Mouse (Mus musculus): ENCODE data around the gene Clock.

Clock gene

GRCm38 (mm10) chr5:76250948-76251347 is 53.6 kb downstream of the Clock start:
- no peak for DNase-seq

DNA sequence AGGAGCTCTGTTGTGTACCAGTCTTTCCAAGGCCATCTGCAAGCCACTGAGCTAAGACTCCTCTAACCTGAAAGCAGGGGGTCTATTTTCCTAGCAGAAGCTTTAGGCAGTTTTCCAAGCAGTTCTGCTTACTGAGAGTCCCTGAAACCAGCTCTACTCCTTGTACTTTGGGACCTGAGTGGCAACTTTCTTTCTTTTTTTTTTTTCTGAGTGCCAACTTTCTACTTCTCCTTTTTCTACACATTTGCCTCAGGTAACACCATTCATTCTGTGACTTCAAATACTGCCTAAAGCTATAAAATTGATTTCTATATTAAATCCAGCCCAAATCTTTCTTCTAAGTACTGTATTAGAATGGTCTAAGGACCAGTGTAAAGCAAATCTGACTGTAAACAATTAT is 58.1 kb downstream of the Clock start:
- no peak for DNase-seq

- no peak for DNase-seq
Observed at GRCm38 (mm10) chr5:76245419-76245818, 59.2 kb downstream of the Clock start.

DNA sequence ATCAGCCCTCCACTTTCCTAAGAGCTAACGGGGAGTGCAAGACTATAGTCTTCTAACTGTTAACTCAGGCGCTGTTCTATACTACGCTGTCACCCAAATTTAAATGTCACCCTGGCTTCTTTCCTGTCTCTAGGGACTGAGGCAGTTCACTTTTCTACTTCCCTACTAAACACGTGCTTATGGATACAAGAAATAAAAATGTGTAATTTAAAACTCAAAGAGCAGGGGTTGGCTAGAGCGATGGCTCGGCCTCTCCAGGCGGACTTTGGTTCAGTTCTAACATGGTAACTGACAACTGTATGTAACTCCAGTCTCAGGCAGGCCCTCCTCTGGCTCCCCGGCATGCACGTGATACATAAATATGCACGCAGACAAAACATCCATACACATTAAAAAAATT is 60.2 kb downstream of the Clock start:
- no peak for DNase-seq

DNA sequence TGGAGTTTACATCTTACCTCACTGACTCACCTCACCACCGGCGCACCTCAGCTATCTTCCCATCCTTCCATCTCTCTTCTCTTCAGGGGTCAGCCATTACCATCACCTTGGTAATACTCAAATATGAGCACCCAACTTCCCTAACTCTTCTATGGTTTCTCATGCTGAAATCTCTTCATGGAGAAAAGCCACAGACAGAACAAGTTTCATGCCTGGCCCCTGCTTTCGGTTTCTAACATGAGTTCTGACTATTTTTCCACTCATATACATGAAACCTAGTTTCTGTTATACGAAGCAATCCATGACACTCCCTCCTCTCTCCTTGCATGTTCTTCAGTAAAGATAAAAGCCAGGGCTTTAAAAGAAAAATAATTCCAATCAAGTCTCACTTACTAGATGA is 60.7 kb downstream of the Clock start:
- no peak for DNase-seq

DNA sequence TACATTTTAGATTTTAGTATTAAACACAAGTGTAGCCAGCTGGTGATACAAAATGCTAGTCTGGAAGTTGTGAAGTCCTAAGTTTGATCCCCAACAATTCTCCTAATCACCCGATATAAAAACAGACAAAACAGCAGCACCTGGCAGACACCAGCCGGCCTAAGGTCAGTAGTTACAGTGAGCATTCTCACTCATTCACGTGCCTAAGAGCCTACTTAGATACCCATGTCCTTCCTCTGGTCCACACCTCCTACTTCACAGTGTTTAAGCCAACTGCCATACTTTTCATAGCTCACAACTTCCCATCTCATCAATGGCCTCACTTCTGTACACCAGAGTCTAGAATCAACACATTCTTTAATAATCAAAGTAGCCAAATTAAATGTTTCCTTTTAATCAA is 61.3 kb downstream of the Clock start:
- DNase-seq = no peak

- DNase-seq = no peak
Observed at GRCm38 (mm10) chr5:76231171-76231855, 73.3 kb downstream of the Clock start.

DNA sequence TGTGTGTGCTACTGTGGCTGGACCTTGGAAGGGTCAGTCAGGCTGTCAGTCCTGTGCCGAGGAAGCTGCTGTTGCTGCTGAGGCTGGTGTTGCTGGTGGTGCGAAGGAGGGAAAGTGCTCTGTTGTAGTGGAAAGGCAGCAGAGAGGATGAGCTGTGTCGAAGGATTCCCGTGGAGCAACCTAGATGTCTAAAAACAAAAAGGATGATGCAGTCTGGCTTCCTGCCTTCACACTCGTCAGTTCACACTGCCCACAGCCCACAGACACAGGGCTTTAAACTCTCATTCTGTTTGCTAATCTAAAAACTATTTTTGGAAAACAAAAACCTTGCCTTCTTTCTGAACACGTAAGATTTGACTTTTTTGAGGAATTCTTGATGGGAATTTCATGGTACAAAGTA is 87.9 kb downstream of the Clock start:
- DNase-seq = no peak

- no peak for DNase-seq
Observed at GRCm38 (mm10) chr5:76208066-76208465, 96.5 kb downstream of the Clock start.

DNA sequence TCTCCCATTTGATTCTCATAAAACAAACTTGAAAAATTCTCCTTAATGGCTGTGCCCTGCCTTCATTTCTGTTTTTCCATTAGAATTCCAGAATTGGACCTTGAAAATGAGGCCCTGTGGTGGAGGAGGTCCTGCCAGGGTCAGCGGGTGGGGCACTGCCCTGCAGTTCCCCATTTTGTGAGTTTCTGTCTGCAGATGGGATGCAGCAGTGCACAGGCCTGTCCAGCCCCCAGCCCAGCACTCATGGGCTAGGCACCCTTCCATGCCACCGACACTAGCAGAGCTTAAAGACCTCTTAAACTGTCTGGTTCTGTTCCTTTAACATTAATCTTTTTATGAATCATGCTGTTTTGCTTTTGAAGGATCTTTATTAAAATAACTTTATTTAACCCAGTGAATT is 98.7 kb downstream of the Clock start:
- no peak for DNase-seq

DNA sequence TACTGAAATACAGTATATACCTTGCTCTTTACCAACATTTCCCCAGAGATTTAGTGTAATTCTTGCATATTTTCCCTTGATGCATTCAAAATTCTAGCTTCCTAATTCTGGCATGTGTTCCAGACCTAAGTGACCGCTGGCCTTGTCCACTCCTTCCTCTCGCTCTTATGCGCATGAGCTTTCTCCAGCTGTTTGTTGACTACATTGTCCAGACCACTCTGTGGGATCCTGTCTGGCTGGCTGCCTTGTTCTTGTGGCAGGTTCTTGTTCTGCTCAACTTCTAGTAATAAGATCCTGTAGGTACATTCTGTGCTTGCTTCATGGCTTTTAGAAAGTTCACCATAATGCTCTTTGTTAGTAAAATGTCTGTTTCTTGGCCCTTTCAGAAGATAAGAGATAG is 101.4 kb downstream of the Clock start:
- DNase-seq = no peak

GRCm38 (mm10) chr5:76199346-76199745 is 105.2 kb downstream of the Clock start:
- no peak for DNase-seq

- DNase-seq = no peak
Observed at GRCm38 (mm10) chr5:76194377-76194945, 110.1 kb downstream of the Clock start.

DNA sequence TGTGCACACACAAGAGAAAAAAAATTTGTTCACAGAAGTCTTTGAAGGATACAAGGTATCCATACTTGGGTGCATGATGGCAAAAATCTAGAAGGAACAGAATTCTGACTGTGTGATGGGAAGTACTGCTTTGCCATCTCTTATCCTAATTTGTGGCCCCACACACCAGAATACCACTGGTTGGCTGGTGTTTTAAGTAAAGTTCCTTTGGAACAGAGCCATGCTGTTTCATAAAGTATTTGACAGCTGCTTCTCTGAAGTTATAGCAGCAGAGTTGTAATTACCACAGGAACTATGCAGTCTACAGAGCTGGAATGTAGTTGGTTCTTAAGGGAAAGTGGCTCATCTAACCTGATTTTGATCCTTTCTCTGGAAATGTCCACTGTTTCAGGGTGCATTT is 111.5 kb downstream of the Clock start:
- DNase-seq = no peak

DNA sequence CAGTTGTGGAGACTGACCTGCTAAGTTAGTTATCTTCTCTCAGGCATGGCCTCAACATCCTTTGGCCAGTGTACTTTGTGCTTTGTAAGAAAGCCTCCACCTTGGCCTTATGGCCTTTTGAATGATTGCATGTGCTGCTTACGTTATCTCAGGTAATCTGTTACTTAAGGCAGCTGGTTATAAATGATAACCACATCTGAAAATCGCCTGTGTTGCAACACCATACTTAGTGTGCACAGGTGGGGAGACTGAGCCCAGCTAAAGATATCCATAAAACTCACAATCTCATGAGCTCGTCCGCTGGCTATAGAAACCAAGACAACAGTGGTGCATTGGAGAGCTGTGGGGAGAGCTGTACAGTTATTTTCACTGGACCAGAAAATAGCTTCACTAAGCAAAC is 114.0 kb downstream of the Clock start:
- no peak for DNase-seq

DNA sequence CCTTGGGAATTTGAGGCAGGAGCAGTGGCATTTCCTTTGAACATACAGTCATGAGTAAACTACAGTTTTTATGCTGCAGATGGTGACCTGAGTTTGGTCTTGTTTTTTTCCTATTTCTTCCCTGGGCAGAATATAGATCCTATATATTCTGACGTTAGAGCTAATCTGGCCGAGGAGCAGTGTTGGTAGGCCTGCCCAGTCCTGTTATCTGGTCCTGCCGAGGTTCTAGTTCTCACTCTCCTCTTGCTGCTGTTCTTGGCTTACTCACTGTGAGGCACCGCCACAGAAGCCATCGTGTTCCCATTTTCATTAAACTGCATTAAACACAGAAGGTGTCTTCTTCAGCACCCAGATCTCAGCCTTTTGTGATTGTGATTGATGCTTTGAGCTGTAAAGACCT is 116.7 kb downstream of the Clock start:
- no peak for DNase-seq

- DNase-seq = peak; percentile 79
Observed at GRCm38 (mm10) chr5:76184286-76185080, 120.1 kb downstream of the Clock start.

DNA sequence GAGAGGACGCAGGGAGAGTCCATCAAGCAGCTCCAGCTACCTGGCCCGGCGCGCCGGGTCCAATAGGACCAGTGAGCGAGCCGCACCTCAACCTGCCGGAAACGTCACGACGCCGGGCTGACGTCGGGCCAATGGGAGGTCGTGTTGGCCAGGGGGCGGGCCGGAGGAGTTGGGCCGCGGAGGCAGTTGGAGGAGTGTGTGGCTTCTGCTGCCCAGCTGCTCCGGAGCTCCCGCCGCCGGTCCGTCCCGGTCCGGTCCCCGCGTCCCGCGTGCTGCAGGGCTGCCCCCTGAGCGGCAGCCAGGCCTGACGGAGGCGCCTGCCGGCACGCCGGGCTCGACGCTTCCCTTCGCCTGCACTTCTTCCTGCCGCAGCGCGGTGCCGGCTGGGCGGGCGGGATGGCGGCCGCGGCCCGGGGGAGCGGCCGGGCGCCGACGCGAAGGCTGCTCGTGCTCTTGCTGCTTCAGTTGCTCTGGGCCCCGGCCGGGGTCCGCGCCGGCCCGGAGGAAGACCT is 120.8 kb downstream of the Clock start, which contains the start of gene Tmem165:
TSS of gene Tmem165 (plus strand) at position 131 of the 512 bp plus-strand sequence.
- DNase-seq = peak; percentile 94

GRCm38 (mm10) chr5:76183043-76183749 is 121.4 kb downstream of the Clock start:
- no peak for DNase-seq

DNA sequence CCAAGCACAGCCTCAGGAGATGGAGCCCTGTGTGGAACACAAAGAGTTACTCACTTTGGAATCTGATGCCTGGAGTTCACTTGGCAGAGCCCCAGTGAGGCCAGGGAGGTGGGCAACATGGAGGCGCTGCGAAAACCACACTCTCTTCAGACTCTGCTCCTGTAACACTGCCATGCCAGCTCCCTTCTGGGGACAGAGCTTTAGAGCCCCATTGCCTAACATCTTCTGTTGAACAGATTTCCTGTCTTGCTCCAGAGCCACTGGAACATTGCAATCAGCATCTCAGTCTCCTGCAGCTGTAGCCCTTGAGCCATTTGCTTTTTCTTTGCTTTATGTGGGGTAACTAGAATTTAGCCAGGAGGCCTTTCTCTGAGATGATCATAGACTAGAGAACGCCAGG is 122.3 kb downstream of the Clock start:
- no peak for DNase-seq

GRCm38 (mm10) chr5:76179791-76180190 is 124.8 kb downstream of the Clock start:
- no peak for DNase-seq

- DNase-seq = no peak
Observed at GRCm38 (mm10) chr5:76179171-76179570, 125.4 kb downstream of the Clock start.

DNA sequence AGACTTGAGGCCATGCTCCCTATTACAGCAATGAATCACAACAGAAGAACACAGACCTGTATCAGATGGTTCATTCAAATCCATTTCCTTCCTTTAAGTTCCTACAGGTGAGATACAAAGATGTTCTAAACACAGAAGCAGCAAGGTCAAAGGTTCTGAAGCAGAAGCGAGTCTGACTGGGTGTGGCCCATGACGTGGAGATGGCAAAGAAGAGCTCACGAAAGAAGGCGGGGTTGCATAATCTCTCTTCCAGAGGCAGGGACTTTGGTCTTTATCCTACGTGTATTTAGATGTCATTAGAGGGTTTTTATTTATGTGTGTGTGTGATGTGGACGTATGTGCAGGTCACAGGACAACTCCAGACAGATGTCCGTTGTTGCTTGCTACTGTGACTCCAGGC is 126.9 kb downstream of the Clock start:
- DNase-seq = no peak

Measured in lung, postnatal 14 days (tissue).